ENCODE assay signal across 8 mouse cellular contexts in the genomic region with DNA sequence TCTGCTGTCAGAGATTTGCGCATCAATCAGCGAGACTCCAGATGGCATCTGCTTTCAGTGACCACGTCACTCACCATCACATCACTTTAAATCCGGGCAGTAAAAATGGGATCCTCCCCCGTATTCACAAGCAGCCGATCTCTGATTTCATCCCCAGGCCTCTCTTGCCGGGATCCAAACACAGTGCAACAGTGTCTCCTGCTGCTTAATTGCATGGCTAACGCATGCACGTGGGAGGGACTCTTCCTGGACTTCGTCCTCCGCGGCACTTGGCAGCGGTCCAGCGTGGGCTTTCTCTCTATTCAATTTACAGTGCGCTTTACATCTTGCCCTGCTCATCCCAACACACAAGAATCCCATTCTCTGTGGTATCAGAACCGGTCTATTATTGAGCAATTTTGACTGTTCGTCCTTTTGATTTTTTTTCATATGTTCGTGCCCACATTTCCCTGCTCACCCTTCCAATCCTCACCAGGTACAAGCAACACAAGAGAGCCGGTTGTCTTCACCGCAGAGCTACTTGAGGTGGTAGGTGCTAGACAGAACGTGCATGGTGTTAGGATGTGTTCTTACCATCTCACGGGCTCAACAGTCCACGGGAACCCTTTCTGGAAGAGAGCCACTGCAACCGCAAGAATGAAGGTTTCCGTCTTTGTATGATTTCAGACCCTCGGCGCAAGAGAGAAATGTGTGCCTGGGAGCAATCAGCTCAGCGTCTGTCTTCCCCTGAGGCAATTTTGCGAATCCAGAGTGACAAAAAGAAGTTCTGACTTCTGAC.
A peak's percentile ranks its signal among the peaks of the same experiment; 100 is the strongest.
DNase-seq lines count a peak whose midpoint lies in the region; ATAC-seq lines count a peak whose summit lies in the region.
"Had no signal": no experiment of that assay in that cellular context is flagged by ENCODE, and none has a peak within 500 bp of the region (broad histone marks: within the 10 kb centered on the region; RNA-seq: fewer than 3 reads in every experiment).

No protein-coding gene starts in this region.

- no peak overlapping the region for H3K27ac ChIP-seq in heart, embryonic 10.5 days
- no peak overlapping the region for H3K27ac ChIP-seq in kidney, embryonic 15.5 days
- no peak overlapping the region for H3K27ac ChIP-seq in liver, embryonic 11.5 days (ENCODE audit: low read depth, low read length)
- H3K27ac ChIP-seq: macrophage had no signal

- ATAC-seq in kidney, embryonic 15.5 days (replicated peaks; ENCODE audit: low FRiP score): peak; percentile 73; the same call in 1 of the 2 replicates
- ATAC-seq in liver, embryonic 11.5 days (replicated peaks; ENCODE audit: low FRiP score): no peak

- H3K4me2 ChIP-seq in kidney, embryonic 15.5 days: peak overlapping the region; percentile 53
- H3K4me2 ChIP-seq in liver, embryonic 11.5 days: peak overlapping the region; percentile 2; the same call in 1 of the 2 replicates

- DNase-seq in 3T3-L1 (ENCODE audit: low read depth, low spot score): peak; percentile 62
- peak; percentile 78 for DNase-seq in Muller cell, postnatal 12 days (ENCODE audit: inconsistent ontology term)
- DNase-seq in heart, embryonic 10.5 days (ENCODE audit: low spot score): peak; percentile 77
- no peak for DNase-seq in liver, embryonic 11.5 days (ENCODE audit: low spot score)
- peak; percentile 96 for DNase-seq in retina, postnatal 1 day
- DNase-seq in thymus, postnatal 0 days (ENCODE audit: low spot score): no peak

- H3K4me3 ChIP-seq in heart, embryonic 10.5 days: peak overlapping the region; percentile 18; the same call in 1 of the 2 replicates
- peak overlapping the region; percentile 28 for H3K4me3 ChIP-seq in kidney, embryonic 15.5 days (replicated peaks)
- H3K4me3 ChIP-seq in liver, embryonic 11.5 days (ENCODE audit: low read depth, low read length): no peak overlapping the region

- no peaks in the 10 kb centered on the region for H3K36me3 ChIP-seq in heart, embryonic 10.5 days
- H3K36me3 ChIP-seq in kidney, embryonic 15.5 days: no peaks in the 10 kb centered on the region
- H3K36me3 ChIP-seq in liver, embryonic 11.5 days (ENCODE audit: control insufficient read depth, insufficient read depth, low read length): no peaks in the 10 kb centered on the region

- peaks cover 4% of the 10 kb centered on the region; the same call in 1 of the 2 replicates for H3K4me1 ChIP-seq in heart, embryonic 10.5 days
- peaks cover 15% of the 10 kb centered on the region for H3K4me1 ChIP-seq in kidney, embryonic 15.5 days
- 0 out of 2 replicates have a peak, but pooled peaks cover 2% of the 10 kb centered on the region for H3K4me1 ChIP-seq in liver, embryonic 11.5 days (replicated peaks; ENCODE audit: control insufficient read depth, insufficient read depth, low read length)

- no peaks in the 10 kb centered on the region for H3K9me3 ChIP-seq in heart, embryonic 10.5 days
- no peaks in the 10 kb centered on the region for H3K9me3 ChIP-seq in kidney, embryonic 15.5 days (replicated peaks)
- no peaks in the 10 kb centered on the region for H3K9me3 ChIP-seq in liver, embryonic 11.5 days (ENCODE audit: control insufficient read depth, low read length)

- no peak overlapping the region for H3K9ac ChIP-seq in kidney, embryonic 15.5 days
- H3K9ac ChIP-seq in liver, embryonic 11.5 days (ENCODE audit: low read depth, low read length): no peak overlapping the region

- peaks cover 24% of the 10 kb centered on the region for H3K27me3 ChIP-seq in heart, embryonic 10.5 days (ENCODE audit: insufficient read depth, poor library complexity, severe bottlenecking)
- peaks cover 61% of the 10 kb centered on the region for H3K27me3 ChIP-seq in kidney, embryonic 15.5 days
- peaks cover 7% of the 10 kb centered on the region; the same call in 1 of the 2 replicates for H3K27me3 ChIP-seq in liver, embryonic 11.5 days (replicated peaks; ENCODE audit: control insufficient read depth, insufficient read depth, low read length)

- WGBS in heart, embryonic 10.5 days: 54% methylated on average over 29 of the region's 29 CpGs
- 32% methylated on average over 29 of the region's 29 CpGs for WGBS in kidney, embryonic 15.5 days
- 60% methylated on average over 29 of the region's 29 CpGs for WGBS in liver, embryonic 11.5 days

Comparison
In these comparisons a context has a peak if more than half of its experiments do, and no peak if none do; other contexts are left out.
1. DNase-seq: peak in 3T3-L1 (single experiment), Muller cell, postnatal 12 days (single experiment), heart, embryonic 10.5 days (single experiment) and retina, postnatal 1 day (single experiment); none in liver, embryonic 11.5 days (single experiment) and thymus, postnatal 0 days (single experiment).